Mouse (Mus musculus) brain, embryonic 14.5 days (tissue): Measurements from ENCODE around the gene Lcmt2. TPM values are rescaled to one million over a fixed set of nuclear protein-coding genes. Genes with fewer than 3 reads are reported as not detected.

Experiments
- DNase-seq: peaks from one replicate; pipeline ENCODE4 v3.0.0-alpha.2; 2011; ENCODE audit warnings: low read depth
- CTCF ChIP-seq: fragments of 200-500 bp; IDR thresholded peaks from 2 replicates; pipeline ENCODE4 v1.5.1; 2012; ENCODE audit warnings: inconsistent platforms, mild to moderate bottlenecking, moderate library complexity, borderline replicate concordance; ENCODE audit not compliant: insufficient read depth, insufficient read length; ENCODE audit errors: extremely low read depth
- POLR2A ChIP-seq: fragments of 200-500 bp; IDR thresholded peaks from 2 replicates; pipeline ENCODE4 v1.6.1; 2012; ENCODE audit warnings: mild to moderate bottlenecking, inconsistent platforms, borderline replicate concordance; ENCODE audit not compliant: poor library complexity, insufficient read depth, insufficient read length, severe bottlenecking; ENCODE audit errors: extremely low read depth
- polyA plus RNA-seq: library from polyadenylated mRNA; depleted of rRNA; stranded (reverse); fragments of >200 nt; gene quantifications from 2 replicates; pipeline ENCODE4 v1.2.3, GENCODE M21; 2012; rRNA removed

Gene Lcmt2
- polyA plus RNA-seq, 1 experiment = 11.5 TPM

- TF ChIP-seq POLR2A (no peak), CTCF (no peak)
- DNase-seq = no peak
These were observed 34.5 kb downstream of the Lcmt2 start for GRCm38 (mm10) chr2:121105940-121106339.

GRCm38 (mm10) chr2:121102051-121102450, 38.4 kb downstream of the Lcmt2 start:
- peak; percentile 88 for DNase-seq
- TF ChIP-seq POLR2A (no peak), CTCF (peak; percentile 76; the same call in 1 of the 2 replicates)

- no peak for TF ChIP-seq POLR2A
- TF ChIP-seq CTCF = no peak
- DNase-seq = no peak
These were observed 50.7 kb downstream of the Lcmt2 start for GRCm38 (mm10) chr2:121089751-121090150.

GRCm38 (mm10) chr2:121088507-121088906, 51.9 kb downstream of the Lcmt2 start:
- TF ChIP-seq POLR2A (no peak), CTCF (peak; percentile 15; the same call in 1 of the 2 replicates)
- DNase-seq = no peak

- no peak for TF ChIP-seq POLR2A
- TF ChIP-seq CTCF = no peak
- DNase-seq = no peak
These were observed 54.8 kb downstream of the Lcmt2 start, which contains the start of gene Tgm5 for GRCm38 (mm10) chr2:121085480-121086185. Tgm5 (minus strand) TSS chr2:121085841.

GRCm38 (mm10) chr2:121082626-121083025, 57.8 kb downstream of the Lcmt2 start:
- no peak for DNase-seq
- TF ChIP-seq POLR2A (no peak), CTCF (no peak)

Other genes starting within 250 kb of the Lcmt2 start
- gene Ubr1, start 169.9 kb downstream of the Lcmt2 start, polyA plus RNA-seq = 26.7 and 31.0 TPM in 2 replicates
- 13.5 and 14.0 TPM in 2 replicates for gene Tmem62, start 163.6 kb downstream of the Lcmt2 start, polyA plus RNA-seq
- 65.4 and 69.0 TPM in 2 replicates for gene Ccndbp1, start 132.2 kb downstream of the Lcmt2 start, polyA plus RNA-seq
- 0.19 and 0.75 TPM in 2 replicates for gene Epb42, start 103.6 kb downstream of the Lcmt2 start, polyA plus RNA-seq
- 0.05 TPM in 1 of 2 replicates, not detected in the other for gene Tgm5, start 54.8 kb downstream of the Lcmt2 start, polyA plus RNA-seq
- 0.04 and 0.05 TPM in 2 replicates for gene Tgm7, start 30.9 kb downstream of the Lcmt2 start, polyA plus RNA-seq
- 22.8 and 24.2 TPM in 2 replicates for gene Adal, start 225 bp downstream of the Lcmt2 start, polyA plus RNA-seq
- 50.9 and 67.7 TPM in 2 replicates for gene Tubgcp4, start 30.0 kb upstream of the Lcmt2 start, polyA plus RNA-seq
- gene Zscan29, start 30.5 kb upstream of the Lcmt2 start, polyA plus RNA-seq = 4.9 and 6.3 TPM in 2 replicates
- gene Trp53bp1, start 130.8 kb upstream of the Lcmt2 start, polyA plus RNA-seq = 142 and 175 TPM in 2 replicates
- 13.7 and 23.4 TPM in 2 replicates for gene Map1a, start 148.9 kb upstream of the Lcmt2 start, polyA plus RNA-seq
- 22.1 and 25.8 TPM in 2 replicates for gene Ppip5k1, start 214.7 kb upstream of the Lcmt2 start, polyA plus RNA-seq
- 39.0 and 49.9 TPM in 2 replicates for gene Ckmt1, start 217.1 kb upstream of the Lcmt2 start, polyA plus RNA-seq
- 0.04 TPM in 1 of 2 replicates, not detected in the other for gene Strc, start 246.5 kb upstream of the Lcmt2 start, polyA plus RNA-seq